In the genomic region with DNA sequence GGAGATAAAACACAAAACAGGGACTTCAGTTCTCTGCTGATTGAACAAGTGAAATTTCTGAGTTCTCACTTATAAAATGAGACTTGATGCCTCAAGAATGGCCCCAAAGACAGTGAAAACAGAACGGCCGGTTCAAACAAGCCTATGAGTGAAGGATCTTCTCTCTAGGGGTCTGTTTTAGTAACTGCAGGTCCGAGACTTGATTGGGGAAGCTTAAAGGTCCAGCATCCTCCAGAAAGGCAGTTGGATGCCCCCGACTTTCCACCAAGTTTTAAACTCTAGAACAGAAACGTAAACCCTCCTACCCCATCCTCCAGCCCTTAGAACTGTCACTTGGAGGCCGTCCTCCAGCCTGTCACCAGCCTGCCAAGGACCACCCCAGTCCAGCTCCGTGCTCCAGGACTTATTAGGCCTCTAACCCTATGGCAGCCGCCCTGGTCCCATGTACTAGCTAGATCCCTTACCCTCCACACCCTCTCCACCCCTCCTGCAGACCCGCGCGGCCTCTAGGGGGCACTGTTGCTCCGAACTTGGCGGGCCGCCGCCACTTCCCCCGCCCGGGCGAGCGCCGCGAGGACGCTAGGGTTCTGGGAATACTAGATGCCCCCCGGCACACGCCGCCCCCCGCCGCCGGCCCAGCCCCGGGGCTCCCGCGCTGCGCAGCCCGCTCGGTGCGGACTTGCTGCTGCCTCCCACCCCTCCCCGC, we compare ENCODE assay signal across 8 mouse cellular contexts. TPM values are rescaled to one million over a fixed set of nuclear protein-coding genes. Genes with fewer than 3 reads are reported as not detected.
A peak's percentile ranks its signal among the peaks of the same experiment; 100 is the strongest.
DNase-seq lines count a peak whose midpoint lies in the region; ATAC-seq and TF ChIP-seq lines count a peak whose summit lies in the region.

No protein-coding gene starts in this region.

- no peaks in the 10 kb centered on the region for H3K27me3 ChIP-seq in embryonic facial prominence, embryonic 13.5 days
- H3K27me3 ChIP-seq in limb, embryonic 14.5 days (ENCODE audit: control insufficient read depth, insufficient read depth, low read length), result no peaks in the 10 kb centered on the region
- no peaks in the 10 kb centered on the region for H3K27me3 ChIP-seq in midbrain, embryonic 16.5 days (ENCODE audit: control insufficient read depth, insufficient read depth, low read depth, low read length)
- 0 out of 2 replicates have a peak, but pooled peaks cover 3% of the 10 kb centered on the region for H3K27me3 ChIP-seq in spleen, adult 2 months (ENCODE audit: control insufficient read depth, insufficient read depth, low read length)

- TF ChIP-seq POLR2A in limb, embryonic 14.5 days (IDR thresholded peaks at IDR 0.05; ENCODE audit: borderline replicate concordance, extremely low read depth, insufficient read depth, insufficient read length), result no peak
- TF ChIP-seq POLR2A in spleen, adult 2 months (IDR thresholded peaks at IDR 0.05; ENCODE audit: low read depth, low read length), result no peak

- DNase-seq in 416B (ENCODE audit: low read depth), result peak; percentile 86
- peak; percentile 99 for DNase-seq in adrenal gland, postnatal 4 days (ENCODE audit: low spot score in 2 of 2)
- peak; percentile 96 for DNase-seq in heart, adult 8-10 months (ENCODE audit: low spot score)
- DNase-seq in kidney, adult 9 months, result peak; percentile 95
- peak; percentile 81 for DNase-seq in limb, embryonic 14.5 days (ENCODE audit: low spot score)
- peak; percentile 61 to 94 for DNase-seq in spleen, adult 2 months (ENCODE audit: low read depth in 1 of 2, low spot score in 2 of 2)

- H3K36me3 ChIP-seq in embryonic facial prominence, embryonic 13.5 days, result no peaks in the 10 kb centered on the region
- H3K36me3 ChIP-seq in limb, embryonic 14.5 days (ENCODE audit: control insufficient read depth, insufficient read depth, low read length), result no peaks in the 10 kb centered on the region
- H3K36me3 ChIP-seq in midbrain, embryonic 16.5 days (ENCODE audit: control insufficient read depth, insufficient read depth, low read length), result no peaks in the 10 kb centered on the region
- no peaks in the 10 kb centered on the region for H3K36me3 ChIP-seq in spleen, adult 2 months (ENCODE audit: control insufficient read depth, insufficient read depth, low read length)

- no peaks in the 10 kb centered on the region for H3K9me3 ChIP-seq in embryonic facial prominence, embryonic 13.5 days
- no peaks in the 10 kb centered on the region for H3K9me3 ChIP-seq in limb, embryonic 14.5 days (ENCODE audit: control insufficient read depth, low read length)
- no peaks in the 10 kb centered on the region for H3K9me3 ChIP-seq in midbrain, embryonic 16.5 days (replicated peaks; ENCODE audit: control insufficient read depth, low read length, poor library complexity, severe bottlenecking)

- peak; percentile 89 for TF ChIP-seq CTCF in spleen, adult 2 months (IDR thresholded peaks at IDR 0.05; ENCODE audit: extremely low read depth, insufficient read depth, insufficient read length, insufficient replicate concordance)

- H3K4me3 ChIP-seq in embryonic facial prominence, embryonic 13.5 days, result peak overlapping the region; percentile 52
- H3K4me3 ChIP-seq in limb, embryonic 14.5 days (replicated peaks; ENCODE audit: low read length), result peak overlapping the region; percentile 52
- H3K4me3 ChIP-seq in midbrain, embryonic 16.5 days (ENCODE audit: low read depth, low read length), result peak overlapping the region; percentile 57
- H3K4me3 ChIP-seq in spleen, adult 2 months (ENCODE audit: extremely low read depth, insufficient read depth, insufficient read length), result peak overlapping the region; percentile 83

- peak overlapping the region; percentile 92 for H3K4me2 ChIP-seq in embryonic facial prominence, embryonic 13.5 days
- peak overlapping the region; percentile 98 for H3K4me2 ChIP-seq in limb, embryonic 14.5 days (replicated peaks; ENCODE audit: low read depth, low read length, severe bottlenecking)
- H3K4me2 ChIP-seq in midbrain, embryonic 16.5 days (ENCODE audit: low read length), result peak overlapping the region; percentile 100

- H3K27ac ChIP-seq in embryonic facial prominence, embryonic 13.5 days, result peak overlapping the region; percentile 100
- peak overlapping the region; percentile 99 for H3K27ac ChIP-seq in limb, embryonic 14.5 days (replicated peaks; ENCODE audit: low read depth, low read length)
- H3K27ac ChIP-seq in midbrain, embryonic 16.5 days (ENCODE audit: low read length), result peak overlapping the region; percentile 98
- H3K27ac ChIP-seq in spleen, adult 2 months (ENCODE audit: insufficient read depth, low read length), result peak overlapping the region; percentile 88

- H3K9ac ChIP-seq in embryonic facial prominence, embryonic 13.5 days, result peak overlapping the region; percentile 84
- H3K9ac ChIP-seq in limb, embryonic 14.5 days (ENCODE audit: low read depth, low read length, severe bottlenecking), result peak overlapping the region; percentile 71
- peak overlapping the region; percentile 90 for H3K9ac ChIP-seq in midbrain, embryonic 16.5 days (ENCODE audit: low read depth, low read length)

- peaks cover 65% of the 10 kb centered on the region for H3K4me1 ChIP-seq in embryonic facial prominence, embryonic 13.5 days
- H3K4me1 ChIP-seq in limb, embryonic 14.5 days (ENCODE audit: control insufficient read depth, insufficient read depth, low read length), result peaks cover 47% of the 10 kb centered on the region
- H3K4me1 ChIP-seq in midbrain, embryonic 16.5 days (ENCODE audit: control insufficient read depth, insufficient read depth, low read length), result peaks cover 40% of the 10 kb centered on the region
- peaks cover 14% of the 10 kb centered on the region for H3K4me1 ChIP-seq in spleen, adult 2 months (ENCODE audit: control insufficient read depth, insufficient read depth, insufficient read length)

- peak; percentile 80 for ATAC-seq in embryonic facial prominence, embryonic 13.5 days (ENCODE audit: insufficient number of reproducible peaks, insufficient read depth, low FRiP score, low TSS enrichment, low read depth)
- ATAC-seq in limb, embryonic 14.5 days (ENCODE audit: low FRiP score, low read depth), result peak; percentile 81
- peak; percentile 79 for ATAC-seq in midbrain, embryonic 16.5 days

- 1% methylated on average over 36 of the region's 36 CpGs for WGBS in embryonic facial prominence, embryonic 13.5 days
- WGBS in limb, embryonic 14.5 days, result 4% methylated on average over 27 of the region's 36 CpGs
- WGBS in midbrain, embryonic 16.5 days, result 2% methylated on average over 31 of the region's 36 CpGs
- WGBS in spleen, adult 2 months, result 7% methylated on average over 36 of the region's 36 CpGs

RNA-seq across cellular contexts. Expression of a gene that starts 33.9 kb away (rescaled TPM):
- 1 to 10 TPM; 6.1 to 7.4 TPM for total RNA-seq in adrenal gland, postnatal 4 days (2021)
- 2.1 and 3.0 TPM in 2 replicates for polyA plus RNA-seq in embryonic facial prominence, embryonic 13.5 days (2015; fragmentation: Nextera tagmentation; extraction: Ambion mirVana)
- total RNA-seq in heart, adult 8-10 months (2022), result 10 to 100 TPM; 26.2 to 44.3 (median 36.4) TPM
- polyA plus RNA-seq in limb, embryonic 14.5 days (2012; rRNA removed), result 6.1 and 6.7 TPM in 2 replicates
- 3.7 and 4.3 TPM in 2 replicates for polyA plus RNA-seq in limb, embryonic 14.5 days (2014; fragmentation: Nextera tagmentation; extraction: Ambion mirVana)
- polyA plus RNA-seq in midbrain, embryonic 16.5 days (2015; fragmentation: Nextera tagmentation; extraction: Ambion mirVana), result 1.9 and 2.2 TPM in 2 replicates
- polyA plus RNA-seq in spleen, adult 2 months (2012; rRNA removed), result 5.5 and 7.7 TPM in 2 replicates

Comparison
In these comparisons a context has a peak if more than half of its experiments do, and no peak if none do; other contexts are left out.
1. Peak in every context shown above with its lines: DNase-seq, ATAC-seq, H3K4me3 ChIP-seq and H3K27ac ChIP-seq.